Mouse (Mus musculus) C2C12 (cell line): ENCODE measurements around the gene Samd4.

Experiments used
- CEBPB ChIP-seq: IDR thresholded peaks from one replicate; pipeline ENCODE4 v1.6.1; 2011; ENCODE audit warnings: low read depth, mild to moderate bottlenecking, control low read depth, moderate library complexity
- CTCF ChIP-seq: IDR thresholded peaks from one replicate; pipeline ENCODE4 v1.5.1; 2011; ENCODE audit not compliant: control insufficient read depth, insufficient read depth, insufficient read length
- MAX ChIP-seq: IDR thresholded peaks from one replicate; pipeline ENCODE4 v1.6.1; 2011; ENCODE audit warnings: mild to moderate bottlenecking, control low read depth
- MYOD1 ChIP-seq: IDR thresholded peaks from one replicate; pipeline ENCODE4 v1.6.1; 2011; ENCODE audit warnings: low read depth; ENCODE audit not compliant: control insufficient read depth, insufficient read length
- MYOG ChIP-seq: IDR thresholded peaks from one replicate; pipeline ENCODE4 v1.6.1; 2011; ENCODE audit not compliant: control insufficient read depth, insufficient read length; ENCODE audit errors: extremely low read depth
- USF1 ChIP-seq: IDR thresholded peaks from one replicate; pipeline ENCODE4 v1.6.1; 2011; ENCODE audit warnings: low read depth, mild to moderate bottlenecking, control low read depth, moderate library complexity

- no peak for TF ChIP-seq CEBPB
- TF ChIP-seq CTCF = no peak
- no peak for TF ChIP-seq MYOG
- TF ChIP-seq MAX = no peak
- no peak for TF ChIP-seq MYOD1
- no peak for TF ChIP-seq USF1
Measured at GRCm38 (mm10) chr14:46932121-46932520, 49.5 kb downstream of the Samd4 start.
